Mouse (Mus musculus) spleen, adult 2 months (tissue): ENCODE data around the gene Mfsd2b.

Experiments used
- CTCF ChIP-seq: fragments of 200-500 bp; IDR thresholded peaks from 2 replicates; pipeline ENCODE4 v1.5.1; 2011; ENCODE audit warnings: mild to moderate bottlenecking, inconsistent platforms; ENCODE audit not compliant: insufficient read depth, insufficient read length, insufficient replicate concordance; ENCODE audit errors: extremely low read depth
- POLR2A ChIP-seq: fragments of 200-500 bp; IDR thresholded peaks from 2 replicates; pipeline ENCODE4 v1.6.1; 2011; ENCODE audit warnings: low read depth, low read length, inconsistent platforms

DNA sequence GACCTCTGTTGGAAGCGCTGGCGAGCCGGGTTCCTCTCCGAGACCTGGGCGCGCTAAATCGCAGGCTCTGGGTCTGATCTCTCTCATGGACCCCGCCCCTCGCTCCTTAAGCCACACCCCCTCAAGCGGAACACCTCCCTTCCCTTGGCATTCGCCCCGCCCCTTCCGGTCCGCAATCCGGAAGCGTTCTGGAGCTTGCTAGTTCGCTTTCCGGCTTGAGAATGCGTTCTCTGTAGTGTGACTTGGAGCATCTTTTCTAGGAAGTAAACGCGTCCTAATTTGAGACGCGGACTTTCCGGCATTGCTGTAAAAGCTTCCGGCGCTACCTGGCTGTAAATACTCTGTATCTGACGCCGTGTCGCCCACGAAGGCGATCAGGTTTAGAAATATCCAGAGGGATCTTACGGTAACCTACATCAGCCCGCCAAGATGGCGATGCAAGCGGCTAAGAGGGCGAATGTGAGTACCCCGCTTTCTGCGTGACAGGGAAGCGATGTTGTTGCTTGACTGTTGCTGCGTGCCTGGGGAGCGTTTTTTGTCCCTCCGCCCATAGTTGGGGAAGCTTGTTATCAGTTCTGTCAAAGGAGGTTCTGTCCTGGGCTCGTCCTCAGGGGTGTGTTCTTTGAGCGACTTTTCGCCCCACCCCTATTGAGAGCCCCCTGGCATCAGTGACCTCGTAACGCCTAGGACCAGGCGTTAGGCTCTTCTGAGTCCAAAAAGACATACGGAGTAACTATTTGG lies 56.6 kb downstream of the Mfsd2b start, which contains the start of gene Sf3b6:
- TF ChIP-seq POLR2A (peak; percentile 43), CTCF (no peak)
